Mouse (Mus musculus): Measurements from ENCODE around the gene Ccnd2. TPM values are rescaled to one million over a fixed set of nuclear protein-coding genes. Genes with fewer than 3 reads are reported as not detected.

Gene Ccnd2
- total and polyA plus RNA-seq, 3 experiments, result 42.4 to 255 (median 146) TPM

- Histone ChIP-seq H3K9me3 (replicated peaks; ENCODE audit: low read length) (no peaks in the 10 kb centered on the region), H3K79me2 (replicated peaks; ENCODE audit: control insufficient read depth, extremely low read depth, insufficient read depth, poor library complexity, severe bottlenecking) (peaks cover 15% of the 10 kb centered on the region), H3K27ac (ENCODE audit: insufficient read depth, low read depth) (no peak overlapping the region), H3K4me2 (ENCODE audit: insufficient read depth, low read depth, poor library complexity, severe bottlenecking) (peak overlapping the region; percentile 97), H3K27me3 (replicated peaks) (peaks cover 14% of the 10 kb centered on the region), H3K4me1 (ENCODE audit: control insufficient read depth in 1 of 2, insufficient read depth in 2 of 2) (peaks cover 0 to 33% of the 10 kb centered on the region in 2 experiments; a peak in 2 of 4 replicates), H3K9ac (ENCODE audit: insufficient read depth, low read depth) (peak overlapping the region; percentile 85), H3K36me3 (replicated peaks in 1 of 2; ENCODE audit: control insufficient read depth in 1 of 2, insufficient read depth in 1 of 2, low read length in 1 of 2) (peaks cover 5 to 14% of the 10 kb centered on the region in 2 experiments), H3K4me3 (replicated peaks in 1 of 3; ENCODE audit: low read depth in 2 of 3, low read length in 2 of 3, poor library complexity in 1 of 3) (peak overlapping the region; percentile 68 to 86 (median 77))
- in situ Hi-C loops (cut with MboI; ENCODE audit: low pct_ligation_motif_present, low pct_unique_long_range_greater_than_20kb, low sequenced_read_pairs), result loop anchor here (10.0 to 25.0 kb wide), 2 partner anchors 144 to 321 kb away; no protein-coding TSS in a partner anchor
- peak; percentile 48 for DNase-seq (ENCODE audit: extremely low read depth)
- TF ChIP-seq MAX (IDR thresholded peaks at IDR 0.05; ENCODE audit: low read length), result 0 out of 2 replicates have a peak, but pooled peaks have one; percentile 16
- TF ChIP-seq ETS1 (conservative IDR thresholded peaks at IDR 0.05; ENCODE audit: low read depth, low read length), result no peak
- dilution Hi-C loops (cut with MboI; ENCODE audit: extremely low pct_ligation_motif_present, extremely low pct_unique_long_range_greater_than_20kb, low sequenced_read_pairs), result no loop called here
These were observed 43.5 kb downstream of the Ccnd2 start for GRCm38 (mm10) chr6:127108368-127109060.

- Histone ChIP-seq H3K79me2 (replicated peaks; ENCODE audit: control insufficient read depth, extremely low read depth, insufficient read depth, poor library complexity, severe bottlenecking) (peaks cover 15% of the 10 kb centered on the region), H3K9me3 (replicated peaks; ENCODE audit: low read length) (no peaks in the 10 kb centered on the region), H3K4me1 (ENCODE audit: control insufficient read depth in 1 of 2, insufficient read depth in 2 of 2) (peaks cover 0 to 33% of the 10 kb centered on the region in 2 experiments; a peak in 2 of 4 replicates), H3K27me3 (replicated peaks) (peaks cover 14% of the 10 kb centered on the region), H3K4me2 (ENCODE audit: insufficient read depth, low read depth, poor library complexity, severe bottlenecking) (no peak overlapping the region), H3K36me3 (replicated peaks in 1 of 2; ENCODE audit: control insufficient read depth in 1 of 2, insufficient read depth in 1 of 2, low read length in 1 of 2) (peaks cover 9 to 25% of the 10 kb centered on the region in 2 experiments), H3K4me3 (replicated peaks in 1 of 3; ENCODE audit: low read depth in 2 of 3, low read length in 2 of 3, poor library complexity in 1 of 3) (no peak overlapping the region), H3K9ac (ENCODE audit: insufficient read depth, low read depth) (no peak overlapping the region), H3K27ac (ENCODE audit: insufficient read depth, low read depth) (no peak overlapping the region)
- in situ Hi-C loops (cut with MboI; ENCODE audit: low pct_ligation_motif_present, low pct_unique_long_range_greater_than_20kb, low sequenced_read_pairs), result loop anchor here (10.0 to 25.0 kb wide), 2 partner anchors 143 to 320 kb away; no protein-coding TSS in a partner anchor
- no peak for DNase-seq (ENCODE audit: extremely low read depth)
- TF ChIP-seq HCFC1 (IDR thresholded peaks at IDR 0.05; ENCODE audit: low read depth, low read length) (no peak), RCOR1 (conservative IDR thresholded peaks at IDR 0.05; ENCODE audit: low read depth, low read length) (no peak), RAD21 (IDR thresholded peaks at IDR 0.05; ENCODE audit: low read depth, low read length) (no peak), CTCF (conservative IDR thresholded peaks at IDR 0.05 in 1 of 2, IDR thresholded peaks at IDR 0.05 in 1 of 2; ENCODE audit: low read depth in 2 of 2, low read length in 2 of 2) (no peak), MAFK (IDR thresholded peaks at IDR 0.05; ENCODE audit: insufficient replicate concordance, low read length) (no peak), MYC (IDR thresholded peaks at IDR 0.05; ENCODE audit: low read depth, low read length) (no peak), ZC3H11A (IDR thresholded peaks at IDR 0.05; ENCODE audit: low read depth, low read length) (no peak), CHD2 (IDR thresholded peaks at IDR 0.05; ENCODE audit: low read length) (no peak), ETS1 (conservative IDR thresholded peaks at IDR 0.05; ENCODE audit: low read depth, low read length) (no peak), ZNF384 (IDR thresholded peaks at IDR 0.05; ENCODE audit: low read depth, low read length) (no peak), E2F4 (IDR thresholded peaks at IDR 0.05; ENCODE audit: insufficient replicate concordance, low read depth, low read length) (no peak), JUND (conservative IDR thresholded peaks at IDR 0.05; ENCODE audit: low read depth, low read length) (no peak), USF2 (conservative IDR thresholded peaks at IDR 0.05; ENCODE audit: low read depth, low read length) (no peak), BHLHE40 (IDR thresholded peaks at IDR 0.05; ENCODE audit: low read depth, low read length) (no peak)
- dilution Hi-C loops (cut with MboI; ENCODE audit: extremely low pct_ligation_motif_present, extremely low pct_unique_long_range_greater_than_20kb, low sequenced_read_pairs), result no loop called here
These were observed 44.6 kb downstream of the Ccnd2 start for GRCm38 (mm10) chr6:127107413-127107812.

All from CH12.LX (cell line).